Mouse (Mus musculus) embryonic facial prominence, embryonic 11.5 days (tissue): ENCODE results near the gene Kng2. TPM values are rescaled to one million over a fixed set of nuclear protein-coding genes. Genes with fewer than 3 reads are reported as not detected.
A peak's percentile ranks its signal among the peaks of the same experiment; 100 is the strongest.
"Not testable (repeated sequence)": the region's sequence is repeated elsewhere in the genome, so short reads cannot be mapped to it uniquely, and the experiment has no call there.

Source experiments
- ATAC-seq: fragments of 200-750 bp; cut with Nextera tagmentation; replicated peaks from 2 replicates; pipeline ENCODE4 v1.8.0; 2017; ENCODE audit warnings: low read depth; ENCODE audit not compliant: insufficient number of reproducible peaks, low FRiP score, low TSS enrichment
- DNase-seq: peaks from one replicate; pipeline ENCODE4 v3.0.0-alpha.2; 2015; ENCODE audit warnings: low spot score
- H3K27ac ChIP-seq: fragments of 300-500 bp; sonication (generic); replicated peaks from 2 replicates; pipeline ENCODE4 v1.5.1; 2014; ENCODE audit warnings: mild to moderate bottlenecking, low read depth, low read length, control low read depth
- H3K27me3 ChIP-seq: fragments of 300-500 bp; sonication (generic); 2 replicates; pipeline ENCODE4 v1.6.1; 2014; ENCODE audit warnings: mild to moderate bottlenecking, low read length, moderate library complexity, mixed read lengths; ENCODE audit not compliant: control insufficient read depth, insufficient read depth
- H3K36me3 ChIP-seq: fragments of 300-500 bp; sonication (generic); replicated peaks from 2 replicates; pipeline ENCODE4 v1.6.1; 2014; ENCODE audit warnings: low read depth, mild to moderate bottlenecking, low read length, moderate library complexity, mixed read lengths; ENCODE audit not compliant: control insufficient read depth, insufficient read depth
- H3K4me1 ChIP-seq: fragments of 300-500 bp; sonication (generic); 2 replicates; pipeline ENCODE4 v1.6.1; 2014; ENCODE audit warnings: low read length, mixed read lengths; ENCODE audit not compliant: control insufficient read depth, insufficient read depth
- H3K4me2 ChIP-seq: fragments of 300-500 bp; sonication (generic); 2 replicates; pipeline ENCODE4 v1.6.1; 2014; ENCODE audit warnings: low read depth, mild to moderate bottlenecking, control low read depth, low read length, moderate library complexity
- H3K4me3 ChIP-seq: fragments of 300-500 bp; sonication (generic); 2 replicates; pipeline ENCODE4 v1.5.1; 2014; ENCODE audit warnings: low read depth, low read length, control low read depth
- H3K9ac ChIP-seq: fragments of 300-500 bp; sonication (generic); replicated peaks from 2 replicates; pipeline ENCODE4 v1.6.1; 2014; ENCODE audit warnings: mild to moderate bottlenecking, control low read depth, low read length
- H3K9me3 ChIP-seq: fragments of 300-500 bp; sonication (generic); replicated peaks from 2 replicates; pipeline ENCODE4 v1.6.1; 2016; ENCODE audit warnings: mild to moderate bottlenecking, low read length, inconsistent platforms, mixed read lengths; ENCODE audit not compliant: control insufficient read depth
- WGBS: fragments of 180-500 bp; shearing (Covaris S2); extraction: QIAGEN DNeasy Blood & Tissue Kit; methylation state at CpG from one replicate; pipeline ENCODE4 v1.1.7; 2014; 5-methylcytosine and 5-hydroxymethylcytosine counted together
- polyA plus RNA-seq: library from polyadenylated mRNA; unstranded; fragments of >200 nt; fragmentation: Nextera tagmentation; extraction: Ambion mirVana; gene quantifications from 2 replicates; pipeline ENCODE4 v1.2.1, GENCODE M21; 2014

Kng2 gene
- polyA plus RNA-seq, 1 experiment from 2014 or later, result not detected

DNA sequence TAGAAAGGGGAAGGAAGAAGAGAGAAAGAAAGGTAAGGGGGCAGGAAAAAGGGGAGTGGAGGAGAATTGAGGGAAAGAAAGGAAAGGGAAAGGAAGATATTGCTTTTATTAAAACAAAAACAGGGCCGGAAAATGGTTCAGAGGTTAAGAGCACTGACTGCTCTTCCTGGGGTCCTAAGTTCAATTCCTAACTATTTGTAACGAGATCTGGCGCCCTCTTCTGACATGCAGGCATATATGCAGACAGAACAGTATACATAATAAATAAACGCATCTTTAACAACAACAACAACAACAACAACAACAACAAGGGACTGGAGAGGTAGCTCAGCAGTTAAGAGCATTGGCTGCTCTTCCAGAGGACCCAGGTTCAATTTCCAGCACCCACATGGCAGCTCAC lies 76.2 kb downstream of the Kng2 start:
- no peaks in the 10 kb centered on the region for H3K9me3 ChIP-seq
- no peaks in the 10 kb centered on the region for H3K4me1 ChIP-seq
- no peaks in the 10 kb centered on the region for H3K36me3 ChIP-seq
- H3K4me3 ChIP-seq, result no peak overlapping the region
- no peak overlapping the region for H3K27ac ChIP-seq
- DNase-seq, result peak; percentile 28
- ATAC-seq, result no peak
- H3K4me2 ChIP-seq, result no peak overlapping the region
- 37% methylated on average over 4 of the region's 4 CpGs for WGBS
- H3K9ac ChIP-seq, result no peak overlapping the region
- no peaks in the 10 kb centered on the region for H3K27me3 ChIP-seq

DNA sequence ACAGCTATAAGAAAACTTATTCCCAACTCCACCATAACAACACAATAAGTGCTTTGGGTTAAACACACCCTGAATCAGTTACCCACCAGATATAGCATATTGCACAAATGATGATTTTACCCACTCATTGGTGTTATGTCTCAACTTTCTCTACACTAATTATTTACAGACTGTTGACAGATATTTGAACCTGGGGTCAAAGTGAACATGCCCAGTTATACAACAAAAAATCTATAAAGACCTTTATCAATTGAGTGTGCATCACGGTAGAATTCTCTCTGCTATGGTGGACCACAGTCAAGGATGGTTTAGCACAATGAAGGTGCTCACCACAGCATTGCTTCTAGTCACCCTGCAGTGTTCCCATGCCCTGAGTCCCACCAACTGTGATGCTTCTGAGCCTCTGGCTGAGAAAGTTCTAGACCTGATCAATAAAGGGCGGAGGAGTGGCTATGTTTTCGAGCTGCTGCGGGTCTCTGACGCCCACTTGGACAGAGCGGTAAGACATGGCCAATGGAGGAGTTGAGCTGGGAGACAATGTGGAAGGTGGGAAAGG lies 78.4 kb downstream of the Kng2 start, which contains the start of gene Hrg:
TSS of gene Hrg (plus strand) at position 233 of the 556 bp plus-strand sequence.
- no peak within 1 kb of the TSS for H3K4me2 ChIP-seq
- no peak within 1 kb of the TSS for H3K27ac ChIP-seq
- no peaks in the 10 kb centered on the region for H3K27me3 ChIP-seq
- no peak within 1 kb of the TSS for H3K9ac ChIP-seq
- WGBS, result 91% methylated on average over 6 of the region's 6 CpGs
- no peaks in the 10 kb centered on the region for H3K4me1 ChIP-seq
- H3K4me3 ChIP-seq, result no peak within 1 kb of the TSS
- no peak for DNase-seq
- H3K36me3 ChIP-seq, result no peaks in the 10 kb centered on the region
- no peaks in the 10 kb centered on the region for H3K9me3 ChIP-seq
- no peak for ATAC-seq

DNA sequence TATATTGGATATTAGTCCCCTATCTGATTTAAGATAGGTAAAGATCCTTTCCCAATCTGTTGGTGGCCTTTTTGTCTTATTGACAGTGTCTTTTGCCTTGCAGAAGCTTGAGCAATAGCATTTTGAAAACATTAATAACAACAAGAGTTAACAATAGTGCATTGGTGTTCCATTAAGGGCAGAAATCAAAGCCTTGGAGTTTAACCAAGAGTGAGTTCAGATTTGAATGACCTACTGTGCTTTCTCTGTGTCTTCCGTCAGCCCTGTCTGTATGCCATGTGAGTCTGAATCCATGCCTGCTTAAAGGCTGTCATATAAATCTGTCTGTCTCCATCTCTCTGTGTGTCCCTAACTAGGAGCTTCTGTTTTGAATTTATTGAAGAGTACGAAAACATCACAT lies 81.9 kb downstream of the Kng2 start:
- no peak overlapping the region for H3K4me2 ChIP-seq
- WGBS, result 80% methylated on average over 2 of the region's 2 CpGs
- no peak for DNase-seq

DNA sequence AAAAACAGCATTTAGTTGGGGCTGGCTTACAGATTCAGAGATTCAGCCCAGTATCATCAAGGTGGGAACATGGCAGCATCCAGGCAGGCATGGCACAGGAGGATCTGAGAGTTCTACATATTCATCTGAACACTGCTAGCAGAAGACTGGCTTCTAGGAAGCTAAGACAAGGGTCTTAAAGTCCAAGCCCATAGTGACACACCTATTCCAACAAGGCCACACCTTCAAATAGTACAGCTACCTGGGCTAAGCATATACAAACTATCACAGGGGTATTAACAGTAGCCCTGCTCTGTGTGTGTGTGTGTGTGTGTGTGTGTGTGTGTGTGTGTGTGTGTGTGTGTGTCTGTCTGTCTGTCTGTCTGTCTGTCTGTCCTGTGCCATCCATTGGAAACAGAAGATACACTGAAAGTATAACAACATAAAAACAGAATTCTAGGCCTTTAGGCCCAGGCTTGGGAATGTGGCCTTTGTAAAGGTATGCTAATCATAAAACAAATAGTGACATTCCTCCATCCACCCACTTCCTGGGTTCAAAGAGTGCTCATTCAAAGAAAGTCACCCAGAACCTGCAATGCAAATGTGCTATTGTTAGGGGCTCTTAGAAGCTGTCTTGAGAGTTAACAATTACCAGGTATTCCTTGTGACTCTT lies 87.3 kb downstream of the Kng2 start:
- H3K4me3 ChIP-seq, H3K27me3 ChIP-seq, H3K27ac ChIP-seq, H3K4me1 ChIP-seq, H3K9ac ChIP-seq, DNase-seq, H3K36me3 ChIP-seq, H3K9me3 ChIP-seq, ATAC-seq, H3K4me2 ChIP-seq: not testable (repeated sequence)

More for the DNA sequence above, 81.9 kb downstream of the Kng2 start:
- Histone ChIP-seq H3K36me3 (no peaks in the 10 kb centered on the region), H3K9me3 (no peaks in the 10 kb centered on the region), H3K4me3 (no peak overlapping the region), H3K27ac (no peak overlapping the region), H3K4me1 (no peaks in the 10 kb centered on the region), H3K27me3 (no peaks in the 10 kb centered on the region), H3K9ac (no peak overlapping the region)
- no peak for ATAC-seq

DNA sequence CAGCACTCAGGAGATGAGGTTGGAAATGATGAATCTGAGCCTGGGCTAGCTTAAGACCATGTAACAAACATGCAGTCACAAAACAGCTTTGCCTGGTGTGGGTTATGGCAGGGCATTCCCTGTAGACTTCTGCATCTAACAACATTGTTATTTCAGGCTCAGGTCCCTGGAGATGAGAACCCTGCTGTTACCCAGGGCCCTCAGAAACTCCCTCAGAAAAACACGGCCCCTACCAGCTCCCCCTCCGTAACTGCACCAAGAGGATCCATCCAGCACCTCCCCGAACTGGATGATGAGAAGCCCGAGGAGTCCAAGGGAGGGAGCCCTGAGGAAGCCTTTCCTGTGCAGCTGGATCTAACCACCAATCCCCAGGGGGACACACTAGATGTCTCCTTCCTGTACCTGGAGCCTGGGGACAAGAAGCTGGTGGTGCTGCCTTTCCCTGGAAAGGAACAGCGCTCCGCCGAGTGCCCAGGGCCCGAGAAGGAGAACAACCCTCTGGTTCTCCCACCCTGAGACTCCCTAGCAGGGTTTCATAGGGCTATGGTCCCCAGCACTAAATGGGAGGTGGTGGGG lies 90.1 kb downstream of the Kng2 start:
- H3K4me1 ChIP-seq, result no peaks in the 10 kb centered on the region
- no peaks in the 10 kb centered on the region for H3K27me3 ChIP-seq
- H3K36me3 ChIP-seq, result no peaks in the 10 kb centered on the region
- no peak overlapping the region for H3K4me3 ChIP-seq
- H3K9me3 ChIP-seq, result no peaks in the 10 kb centered on the region
- ATAC-seq (no peak), DNase-seq (no peak)
- no peak overlapping the region for H3K9ac ChIP-seq
- H3K27ac ChIP-seq, result no peak overlapping the region
- WGBS, result 79% methylated on average over 8 of the region's 8 CpGs
- no peak overlapping the region for H3K4me2 ChIP-seq

DNA sequence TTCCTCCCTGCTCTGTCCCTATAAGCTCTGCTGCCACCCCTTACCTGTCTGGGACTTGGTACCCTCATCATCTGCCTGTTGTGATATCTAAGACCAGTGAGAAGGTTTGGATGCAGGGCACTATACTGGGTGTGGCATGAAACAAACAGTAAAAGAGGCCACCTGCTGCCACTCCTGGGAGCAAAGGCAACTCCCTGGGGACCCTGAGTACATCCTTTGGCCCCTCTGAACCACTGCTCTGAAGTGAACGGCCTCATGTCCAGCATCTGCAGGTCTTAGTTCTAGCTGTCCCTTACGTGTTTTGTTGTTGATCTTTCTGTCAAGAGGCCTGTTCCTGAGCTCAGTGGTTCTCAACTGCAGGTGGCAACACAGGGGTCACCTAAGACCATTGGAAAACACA lies 90.7 kb downstream of the Kng2 start:
- ATAC-seq, result no peak
- no peak overlapping the region for H3K4me3 ChIP-seq
- H3K36me3 ChIP-seq, result no peaks in the 10 kb centered on the region
- H3K4me2 ChIP-seq, result no peak overlapping the region
- WGBS, result 76% methylated on average over 2 of the region's 2 CpGs
- H3K9me3 ChIP-seq, result no peaks in the 10 kb centered on the region
- DNase-seq, result no peak
- H3K4me1 ChIP-seq, result no peaks in the 10 kb centered on the region
- H3K27ac ChIP-seq, result no peak overlapping the region
- no peak overlapping the region for H3K9ac ChIP-seq
- no peaks in the 10 kb centered on the region for H3K27me3 ChIP-seq

DNA sequence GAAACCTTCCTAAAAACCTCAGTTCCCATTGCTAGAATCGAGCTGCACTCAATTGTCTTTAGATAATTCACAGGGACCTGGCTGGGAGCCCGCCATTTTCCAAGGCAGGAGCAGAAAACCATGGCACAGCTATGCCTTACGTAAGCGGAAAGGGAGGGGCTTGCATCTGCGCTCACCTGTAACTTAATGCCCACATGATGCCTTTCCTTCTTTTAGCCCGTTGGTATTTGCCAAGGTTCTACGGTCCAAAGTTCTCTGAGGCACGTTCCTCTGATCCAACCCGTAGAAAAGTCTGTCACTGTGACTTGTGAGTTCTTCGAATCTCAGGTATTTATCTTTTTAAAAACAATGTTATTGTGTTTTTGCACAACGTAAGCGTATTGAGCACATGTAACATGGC lies 91.7 kb downstream of the Kng2 start:
- Histone ChIP-seq H3K4me3 (no peak overlapping the region), H3K27ac (no peak overlapping the region), H3K9ac (no peak overlapping the region), H3K27me3 (no peaks in the 10 kb centered on the region), H3K4me2 (no peak overlapping the region), H3K4me1 (no peaks in the 10 kb centered on the region), H3K9me3 (no peaks in the 10 kb centered on the region), H3K36me3 (no peaks in the 10 kb centered on the region)
- 89% methylated on average over 12 of the region's 12 CpGs for WGBS
- ATAC-seq (no peak), DNase-seq (no peak)
